Mouse (Mus musculus): ENCODE measurements around the gene Trim15. TPM values are rescaled to one million over a fixed set of nuclear protein-coding genes. Genes with fewer than 3 reads are reported as not detected.

Gene Trim15
- polyA plus RNA-seq, 1 experiment from 2014 or later: 0.25 TPM

GRCm38 (mm10) chr17:36851627-36852026, 15.4 kb downstream of the Trim15 start:
- ATAC-seq: no peak
- Histone ChIP-seq H3K27ac (ENCODE audit: low read length) (no peak overlapping the region), H3K4me1 (replicated peaks; ENCODE audit: control insufficient read depth, insufficient read depth, low read length) (no peaks in the 10 kb centered on the region), H3K36me3 (ENCODE audit: control insufficient read depth, insufficient read depth) (peaks cover 8% of the 10 kb centered on the region), H3K9me3 (ENCODE audit: control insufficient read depth, low read length) (no peaks in the 10 kb centered on the region), H3K4me3 (replicated peaks; ENCODE audit: low read length) (no peak overlapping the region), H3K27me3 (replicated peaks; ENCODE audit: control insufficient read depth, insufficient read depth, low read length) (no peaks in the 10 kb centered on the region), H3K4me2 (ENCODE audit: low read length) (no peak overlapping the region), H3K9ac (replicated peaks; ENCODE audit: low read depth, low read length) (no peak overlapping the region)
- WGBS: 91% methylated on average over 5 of the region's 5 CpGs

DNA sequence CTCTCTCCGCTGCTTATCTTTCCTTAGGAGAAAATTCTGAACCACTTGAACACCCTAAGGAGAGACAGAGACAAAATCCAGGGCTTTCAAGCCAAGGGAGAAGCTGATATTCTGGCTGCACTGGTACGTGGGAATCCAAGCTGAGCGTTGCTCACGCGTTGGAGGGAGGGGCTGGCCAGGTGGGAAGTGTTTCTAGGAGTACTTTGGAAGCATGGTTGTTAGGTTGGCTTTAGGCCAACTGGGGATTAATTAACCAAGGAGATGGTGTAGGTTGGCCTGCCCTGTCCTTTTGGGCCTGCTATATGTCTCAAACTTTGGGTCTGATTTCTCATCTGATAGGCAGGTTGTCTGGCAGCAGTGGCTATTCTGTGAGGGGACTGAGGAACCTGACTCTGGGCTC, 15.8 kb downstream of the Trim15 start:
- Histone ChIP-seq H3K4me2 (ENCODE audit: low read length) (no peak overlapping the region), H3K27ac (ENCODE audit: low read length) (no peak overlapping the region), H3K4me3 (replicated peaks; ENCODE audit: low read length) (no peak overlapping the region), H3K9ac (replicated peaks; ENCODE audit: low read depth, low read length) (no peak overlapping the region), H3K36me3 (ENCODE audit: control insufficient read depth, insufficient read depth) (peaks cover 6% of the 10 kb centered on the region), H3K4me1 (replicated peaks; ENCODE audit: control insufficient read depth, insufficient read depth, low read length) (no peaks in the 10 kb centered on the region), H3K9me3 (ENCODE audit: control insufficient read depth, low read length) (no peaks in the 10 kb centered on the region), H3K27me3 (replicated peaks; ENCODE audit: control insufficient read depth, insufficient read depth, low read length) (no peaks in the 10 kb centered on the region)
- ATAC-seq: no peak
- 84% methylated on average over 5 of the region's 5 CpGs for WGBS

- H3K27ac ChIP-seq (ENCODE audit: low read length): no peak overlapping the region
- H3K9ac ChIP-seq (replicated peaks; ENCODE audit: low read depth, low read length): no peak overlapping the region
- ATAC-seq: no peak
- peaks cover 6% of the 10 kb centered on the region for H3K36me3 ChIP-seq (ENCODE audit: control insufficient read depth, insufficient read depth)
- no peaks in the 10 kb centered on the region for H3K27me3 ChIP-seq (replicated peaks; ENCODE audit: control insufficient read depth, insufficient read depth, low read length)
- no peak overlapping the region for H3K4me3 ChIP-seq (replicated peaks; ENCODE audit: low read length)
- H3K4me1 ChIP-seq (replicated peaks; ENCODE audit: control insufficient read depth, insufficient read depth, low read length): no peaks in the 10 kb centered on the region
- no peaks in the 10 kb centered on the region for H3K9me3 ChIP-seq (ENCODE audit: control insufficient read depth, low read length)
- no peak overlapping the region for H3K4me2 ChIP-seq (ENCODE audit: low read length)
- WGBS: 92% methylated on average over 2 of the region's 2 CpGs
These were observed 17.0 kb downstream of the Trim15 start for GRCm38 (mm10) chr17:36849992-36850391.

- H3K4me3 ChIP-seq (replicated peaks; ENCODE audit: low read length): no peak overlapping the region
- H3K36me3 ChIP-seq (ENCODE audit: control insufficient read depth, insufficient read depth): peaks cover 3% of the 10 kb centered on the region; the same call in 1 of the 2 replicates
- WGBS: 84% methylated on average over 5 of the region's 5 CpGs
- no peaks in the 10 kb centered on the region for H3K9me3 ChIP-seq (ENCODE audit: control insufficient read depth, low read length)
- no peak overlapping the region for H3K27ac ChIP-seq (ENCODE audit: low read length)
- ATAC-seq: no peak
- no peak overlapping the region for H3K9ac ChIP-seq (replicated peaks; ENCODE audit: low read depth, low read length)
- no peaks in the 10 kb centered on the region for H3K4me1 ChIP-seq (replicated peaks; ENCODE audit: control insufficient read depth, insufficient read depth, low read length)
- no peaks in the 10 kb centered on the region for H3K27me3 ChIP-seq (replicated peaks; ENCODE audit: control insufficient read depth, insufficient read depth, low read length)
- no peak overlapping the region for H3K4me2 ChIP-seq (ENCODE audit: low read length)
These were observed 18.1 kb downstream of the Trim15 start for GRCm38 (mm10) chr17:36848911-36849310.

- no peak for ATAC-seq
- no peak overlapping the region for H3K9ac ChIP-seq (replicated peaks; ENCODE audit: low read depth, low read length)
- H3K27me3 ChIP-seq (replicated peaks; ENCODE audit: control insufficient read depth, insufficient read depth, low read length): no peaks in the 10 kb centered on the region
- H3K4me3 ChIP-seq (replicated peaks; ENCODE audit: low read length): no peak overlapping the region
- 50% methylated on average over 1 of the region's 1 CpGs for WGBS
- H3K9me3 ChIP-seq (ENCODE audit: control insufficient read depth, low read length): no peaks in the 10 kb centered on the region
- no peaks in the 10 kb centered on the region for H3K36me3 ChIP-seq (ENCODE audit: control insufficient read depth, insufficient read depth)
- no peaks in the 10 kb centered on the region for H3K4me1 ChIP-seq (replicated peaks; ENCODE audit: control insufficient read depth, insufficient read depth, low read length)
- no peak overlapping the region for H3K27ac ChIP-seq (ENCODE audit: low read length)
- no peak overlapping the region for H3K4me2 ChIP-seq (ENCODE audit: low read length)
These were observed 22.3 kb downstream of the Trim15 start for GRCm38 (mm10) chr17:36844725-36845124.

GRCm38 (mm10) chr17:36844286-36844719, 22.7 kb downstream of the Trim15 start:
- Histone ChIP-seq H3K36me3 (ENCODE audit: control insufficient read depth, insufficient read depth) (no peaks in the 10 kb centered on the region), H3K4me3 (replicated peaks; ENCODE audit: low read length) (no peak overlapping the region), H3K4me2 (ENCODE audit: low read length) (no peak overlapping the region), H3K9ac (replicated peaks; ENCODE audit: low read depth, low read length) (no peak overlapping the region), H3K9me3 (ENCODE audit: control insufficient read depth, low read length) (no peaks in the 10 kb centered on the region), H3K4me1 (replicated peaks; ENCODE audit: control insufficient read depth, insufficient read depth, low read length) (no peaks in the 10 kb centered on the region), H3K27me3 (replicated peaks; ENCODE audit: control insufficient read depth, insufficient read depth, low read length) (no peaks in the 10 kb centered on the region), H3K27ac (ENCODE audit: low read length) (no peak overlapping the region)
- no peak for ATAC-seq

DNA sequence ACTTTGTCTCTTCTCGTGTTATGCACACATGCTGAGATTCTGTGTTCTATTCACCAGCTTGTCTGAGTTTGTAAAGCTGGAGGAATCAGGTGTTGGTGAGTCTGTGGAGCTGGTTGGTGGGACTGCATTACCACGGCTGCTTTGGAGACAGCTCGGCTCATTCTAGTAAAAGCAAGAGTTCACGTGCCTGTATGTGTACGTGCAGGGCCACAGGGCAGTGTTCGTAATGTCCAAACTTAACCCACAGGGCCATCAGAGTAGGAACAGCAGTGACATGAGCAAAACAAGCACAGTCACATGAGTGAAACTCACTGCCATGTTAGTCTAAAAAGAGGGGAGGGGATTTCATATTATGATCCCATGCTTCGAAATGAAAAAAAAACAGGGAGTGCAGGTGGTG, 23.3 kb downstream of the Trim15 start:
- Histone ChIP-seq H3K4me3 (replicated peaks; ENCODE audit: low read length) (no peak overlapping the region), H3K27ac (ENCODE audit: low read length) (no peak overlapping the region), H3K4me2 (ENCODE audit: low read length) (no peak overlapping the region), H3K27me3 (replicated peaks; ENCODE audit: control insufficient read depth, insufficient read depth, low read length) (no peaks in the 10 kb centered on the region), H3K4me1 (replicated peaks; ENCODE audit: control insufficient read depth, insufficient read depth, low read length) (no peaks in the 10 kb centered on the region), H3K9me3 (ENCODE audit: control insufficient read depth, low read length) (no peaks in the 10 kb centered on the region), H3K9ac (replicated peaks; ENCODE audit: low read depth, low read length) (no peak overlapping the region), H3K36me3 (ENCODE audit: control insufficient read depth, insufficient read depth) (no peaks in the 10 kb centered on the region)
- ATAC-seq: no peak
- 85% methylated on average over 7 of the region's 7 CpGs for WGBS

DNA sequence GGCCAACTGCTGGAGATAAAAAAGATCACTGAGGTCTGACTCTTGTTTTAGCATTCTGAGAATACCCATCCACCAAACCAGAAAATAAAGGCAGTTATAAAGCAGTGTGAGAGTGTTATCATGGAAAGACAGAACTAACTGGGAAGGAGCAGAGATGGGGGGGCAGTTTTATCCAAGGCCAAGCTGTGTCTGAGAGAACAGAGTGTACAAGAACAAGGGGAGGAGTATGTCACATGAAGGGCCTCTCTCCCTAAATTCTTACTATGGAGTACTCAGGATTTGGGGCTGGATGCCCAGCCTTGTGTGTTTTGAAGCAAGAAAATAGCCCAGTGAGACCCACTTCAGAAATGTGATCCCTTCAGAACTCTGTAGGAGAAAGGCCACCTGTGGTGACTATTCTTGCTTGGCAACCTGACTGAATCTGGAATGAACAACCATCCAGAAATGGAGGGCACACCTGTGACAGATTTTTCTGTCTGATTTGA, 26.0 kb downstream of the Trim15 start:
- Histone ChIP-seq H3K9me3 (ENCODE audit: control insufficient read depth, low read length) (no peaks in the 10 kb centered on the region), H3K4me1 (replicated peaks; ENCODE audit: control insufficient read depth, insufficient read depth, low read length) (peaks cover 12% of the 10 kb centered on the region), H3K4me3 (replicated peaks; ENCODE audit: low read length) (no peak overlapping the region), H3K27me3 (replicated peaks; ENCODE audit: control insufficient read depth, insufficient read depth, low read length) (no peaks in the 10 kb centered on the region), H3K4me2 (ENCODE audit: low read length) (no peak overlapping the region), H3K36me3 (ENCODE audit: control insufficient read depth, insufficient read depth) (no peaks in the 10 kb centered on the region), H3K9ac (replicated peaks; ENCODE audit: low read depth, low read length) (no peak overlapping the region), H3K27ac (ENCODE audit: low read length) (no peak overlapping the region)
- ATAC-seq: no peak

GRCm38 (mm10) chr17:36839931-36840330, 27.1 kb downstream of the Trim15 start:
- Histone ChIP-seq H3K9ac (replicated peaks; ENCODE audit: low read depth, low read length) (no peak overlapping the region), H3K4me2 (ENCODE audit: low read length) (no peak overlapping the region), H3K27ac (ENCODE audit: low read length) (no peak overlapping the region), H3K4me3 (replicated peaks; ENCODE audit: low read length) (no peak overlapping the region), H3K4me1 (replicated peaks; ENCODE audit: control insufficient read depth, insufficient read depth, low read length) (peaks cover 14% of the 10 kb centered on the region), H3K27me3 (replicated peaks; ENCODE audit: control insufficient read depth, insufficient read depth, low read length) (no peaks in the 10 kb centered on the region), H3K36me3 (ENCODE audit: control insufficient read depth, insufficient read depth) (no peaks in the 10 kb centered on the region), H3K9me3 (ENCODE audit: control insufficient read depth, low read length) (no peaks in the 10 kb centered on the region)
- no peak for ATAC-seq
- 90% methylated on average over 3 of the region's 3 CpGs for WGBS

DNA sequence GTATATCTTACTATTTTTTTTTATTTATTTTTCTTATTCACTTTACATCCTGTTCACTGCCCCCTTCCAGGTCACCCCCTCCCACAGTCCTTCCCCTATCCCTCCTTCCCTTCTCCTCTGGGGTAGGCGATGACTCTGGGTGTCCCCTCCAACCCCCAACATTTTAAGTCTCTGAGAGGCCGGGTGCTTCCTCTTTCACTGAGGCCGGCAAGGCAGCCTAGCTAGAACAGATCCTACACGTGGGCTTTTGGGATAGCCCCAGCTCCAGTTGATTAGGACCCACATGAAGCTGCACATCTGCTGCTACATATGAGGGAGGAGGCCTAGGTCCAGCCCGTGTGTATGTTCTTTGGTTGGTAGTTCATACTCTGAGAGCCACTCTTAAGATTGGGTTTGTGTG, 28.0 kb downstream of the Trim15 start:
- WGBS: 87% methylated on average over 5 of the region's 5 CpGs
- H3K4me2 ChIP-seq (ENCODE audit: low read length): no peak overlapping the region
- H3K36me3 ChIP-seq (ENCODE audit: control insufficient read depth, insufficient read depth): no peaks in the 10 kb centered on the region
- ATAC-seq: no peak
- H3K27me3 ChIP-seq (replicated peaks; ENCODE audit: control insufficient read depth, insufficient read depth, low read length): no peaks in the 10 kb centered on the region
- H3K4me1 ChIP-seq (replicated peaks; ENCODE audit: control insufficient read depth, insufficient read depth, low read length): peaks cover 14% of the 10 kb centered on the region
- no peak overlapping the region for H3K27ac ChIP-seq (ENCODE audit: low read length)
- H3K9ac ChIP-seq (replicated peaks; ENCODE audit: low read depth, low read length): no peak overlapping the region
- no peak overlapping the region for H3K4me3 ChIP-seq (replicated peaks; ENCODE audit: low read length)
- no peaks in the 10 kb centered on the region for H3K9me3 ChIP-seq (ENCODE audit: control insufficient read depth, low read length)

All from forebrain, embryonic 16.5 days (tissue).